Mouse (Mus musculus): Measurements from ENCODE around the gene Ucp2. TPM values are rescaled to one million over a fixed set of nuclear protein-coding genes. Genes with fewer than 3 reads are reported as not detected.
A peak's percentile ranks its signal among the peaks of the same experiment; 100 is the strongest.

Gene Ucp2
- polyA plus RNA-seq, 1 experiment from 2014 or later = 78.6 TPM

DNA sequence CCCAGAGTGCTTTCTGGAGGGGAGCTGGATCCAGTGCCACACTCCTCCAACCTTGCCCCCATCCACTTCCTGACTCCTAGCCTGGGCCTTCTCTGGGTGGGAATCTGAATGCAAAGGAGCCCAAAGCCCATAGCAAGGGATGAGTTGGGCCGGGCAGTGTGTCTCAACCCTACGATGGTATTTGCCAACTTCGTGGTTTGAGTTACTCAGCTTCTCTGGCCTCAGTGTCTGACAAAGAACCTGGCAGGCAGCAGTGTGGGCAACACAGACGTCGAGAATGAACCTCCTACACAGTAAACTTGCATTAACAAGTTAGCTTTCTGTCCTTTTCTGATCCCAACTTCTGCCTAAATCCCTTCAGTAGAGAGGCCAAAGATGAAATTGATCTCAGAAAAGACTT, 8.6 kb upstream of the Ucp2 start:
- Histone ChIP-seq H3K36me3 (no peaks in the 10 kb centered on the region), H3K9me3 (no peaks in the 10 kb centered on the region), H3K4me3 (no peak overlapping the region), H3K27me3 (no peaks in the 10 kb centered on the region), H3K9ac (no peak overlapping the region), H3K4me2 (no peak overlapping the region), H3K27ac (no peak overlapping the region), H3K4me1 (replicated peaks) (peaks cover 15% of the 10 kb centered on the region; the same call in 1 of the 2 replicates)
- WGBS = 90% methylated on average over 5 of the region's 5 CpGs
- ATAC-seq (ENCODE audit: low FRiP score) = no peak

DNA sequence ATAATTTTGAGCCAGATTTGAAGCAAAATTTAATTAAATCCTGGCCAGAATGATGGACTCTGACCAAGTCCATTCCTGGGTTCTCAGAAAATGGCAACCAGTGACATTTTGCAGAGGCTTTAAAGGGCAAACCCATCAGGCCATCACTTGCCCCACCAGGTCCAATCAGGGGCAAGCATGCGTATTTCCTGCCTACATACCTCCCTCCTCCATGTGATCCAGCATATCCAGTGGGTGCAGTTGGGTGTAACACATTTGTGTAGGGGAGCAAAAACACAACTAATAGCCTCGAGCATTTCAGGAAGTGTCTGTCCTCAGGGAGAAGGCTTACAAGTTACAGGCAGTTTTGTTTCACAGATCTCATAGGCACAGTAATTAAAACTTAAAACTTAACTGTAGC, 5.8 kb upstream of the Ucp2 start:
- H3K9ac ChIP-seq = no peak overlapping the region
- no peak overlapping the region for H3K27ac ChIP-seq
- H3K36me3 ChIP-seq = no peaks in the 10 kb centered on the region
- no peak for ATAC-seq (ENCODE audit: low FRiP score)
- H3K4me2 ChIP-seq = no peak overlapping the region
- H3K27me3 ChIP-seq = peaks cover 2% of the 10 kb centered on the region; the same call in 1 of the 2 replicates
- no peaks in the 10 kb centered on the region for H3K9me3 ChIP-seq
- 82% methylated on average over 2 of the region's 2 CpGs for WGBS
- no peak overlapping the region for H3K4me3 ChIP-seq
- H3K4me1 ChIP-seq (replicated peaks) = peaks cover 11% of the 10 kb centered on the region; the same call in 1 of the 2 replicates

DNA sequence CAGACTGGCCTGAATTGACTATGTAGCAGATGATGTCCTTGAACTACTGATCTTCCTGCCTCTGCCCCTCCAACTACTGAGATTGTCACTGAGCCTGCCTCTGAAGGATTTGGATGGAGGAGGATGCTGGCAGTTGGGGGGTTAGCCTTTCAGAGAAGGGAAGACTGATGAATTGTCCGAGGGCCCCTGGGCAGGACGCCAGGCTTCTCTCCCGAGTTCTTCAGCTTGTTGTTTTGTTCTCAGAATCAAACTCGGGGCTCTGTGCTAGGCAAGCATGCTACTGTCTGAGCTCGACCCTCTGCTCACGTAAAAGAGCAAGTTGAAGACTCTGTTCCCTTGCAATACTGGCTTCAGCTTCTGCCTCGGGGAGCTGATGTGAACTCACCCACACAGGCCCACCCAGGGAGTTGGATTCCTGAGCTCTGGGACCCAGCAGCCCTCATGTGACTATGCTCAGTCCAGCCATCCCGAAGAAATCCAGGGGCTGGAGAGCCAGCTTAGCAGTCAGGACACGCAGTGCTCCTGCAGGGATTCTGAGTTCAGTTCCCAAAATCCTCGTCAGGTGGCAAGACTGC, 4.6 kb upstream of the Ucp2 start:
- H3K27ac ChIP-seq = peak overlapping the region; percentile 60
- no peak overlapping the region for H3K9ac ChIP-seq
- H3K4me3 ChIP-seq = no peak overlapping the region
- ATAC-seq (ENCODE audit: low FRiP score) = peak; percentile 55
- H3K27me3 ChIP-seq = peaks cover 15% of the 10 kb centered on the region
- no peaks in the 10 kb centered on the region for H3K9me3 ChIP-seq
- no peak overlapping the region for H3K4me2 ChIP-seq
- H3K4me1 ChIP-seq (replicated peaks) = peaks cover 23% of the 10 kb centered on the region
- H3K36me3 ChIP-seq = no peaks in the 10 kb centered on the region
- WGBS = 23% methylated on average over 10 of the region's 10 CpGs

DNA sequence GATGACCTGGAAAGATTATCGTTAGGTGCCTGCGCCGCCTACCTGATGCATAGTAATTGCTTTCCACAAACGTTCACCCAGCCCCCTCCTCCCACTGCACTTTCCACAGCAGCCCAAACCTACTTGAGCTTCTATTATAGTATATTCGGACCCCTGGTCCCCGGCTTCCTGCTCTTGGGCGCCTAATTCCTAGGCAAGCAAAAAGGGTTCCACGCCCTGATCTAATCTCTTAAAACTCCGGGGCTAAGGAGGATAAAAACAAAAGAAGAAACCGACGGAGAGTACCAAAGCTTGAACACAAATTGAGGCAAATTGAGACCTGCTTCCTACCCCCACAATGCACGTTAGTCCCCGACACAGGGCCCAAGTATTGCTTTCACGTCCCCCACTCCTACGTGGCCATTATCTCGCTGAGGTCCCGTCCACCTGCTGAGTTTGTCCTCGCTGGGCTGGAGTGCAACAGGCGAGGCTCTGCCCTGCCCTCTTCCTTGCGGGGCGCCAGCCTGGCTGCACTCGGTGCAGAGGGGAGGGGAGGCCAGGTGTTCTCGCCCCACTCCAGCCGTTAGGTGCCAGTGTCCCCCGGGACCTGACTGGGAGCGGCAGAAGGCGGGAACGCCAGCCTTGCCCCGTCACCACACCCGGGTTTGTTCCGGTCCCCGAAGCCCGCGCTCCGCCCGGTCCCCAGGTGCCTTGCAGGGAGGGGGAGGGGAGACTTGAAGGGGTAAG, 583 bp upstream of the Ucp2 start:
- H3K9ac ChIP-seq = peak overlapping the region; percentile 66
- 4% methylated on average over 33 of the region's 36 CpGs for WGBS

DNA sequence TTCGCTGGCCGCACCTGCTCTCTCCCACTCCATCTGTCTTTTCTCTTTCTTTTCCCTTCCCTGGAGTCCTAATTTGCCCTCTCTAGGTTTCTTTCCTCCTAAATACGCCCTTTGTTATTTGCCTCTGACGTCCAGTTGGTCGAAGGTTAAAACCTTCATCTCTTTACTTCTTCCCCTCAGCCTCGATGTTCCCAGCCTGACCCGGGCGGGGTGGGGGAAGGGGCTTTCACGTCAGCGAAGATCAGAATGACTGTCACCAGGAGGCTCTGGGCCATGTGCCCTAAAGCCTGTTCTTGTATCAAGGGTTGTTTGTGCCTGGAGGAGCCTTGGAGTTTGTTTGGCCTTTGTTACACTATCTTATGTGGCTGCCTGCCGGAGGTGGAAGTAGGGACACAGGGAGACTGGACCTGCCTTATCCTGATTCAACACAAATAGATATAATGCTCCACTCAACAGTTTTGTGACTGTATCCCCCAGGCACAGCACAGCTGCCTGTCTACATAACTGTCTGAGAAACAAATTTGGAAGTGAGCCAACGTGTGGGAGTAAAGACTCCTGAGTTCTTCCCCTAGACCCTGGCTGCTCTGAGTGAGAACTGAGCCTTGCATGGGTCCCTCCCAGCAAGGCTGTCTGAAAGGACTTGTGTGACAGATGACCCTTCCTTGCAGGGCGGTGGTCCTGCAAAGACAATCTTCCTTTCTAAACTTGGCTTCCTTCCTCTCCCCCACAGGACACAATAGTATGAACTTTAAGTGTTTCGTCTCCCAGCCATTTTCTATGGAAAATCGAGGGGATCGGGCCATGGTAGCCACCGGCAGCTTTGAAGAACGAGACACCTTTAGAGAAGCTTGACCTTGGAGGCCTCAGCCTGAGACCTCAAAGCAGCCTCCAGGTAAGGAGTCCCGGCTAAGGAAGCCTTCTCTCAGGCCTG, 612 bp downstream of the Ucp2 start:
- Histone ChIP-seq H3K9ac (peak overlapping the region; percentile 66), H3K36me3 (peaks cover 8% of the 10 kb centered on the region), H3K4me3 (peak overlapping the region; percentile 40), H3K27ac (peak overlapping the region; percentile 31), H3K4me1 (replicated peaks) (peaks cover 48% of the 10 kb centered on the region), H3K9me3 (no peaks in the 10 kb centered on the region), H3K27me3 (peaks cover 18% of the 10 kb centered on the region), H3K4me2 (peak overlapping the region; percentile 70)
- ATAC-seq (ENCODE audit: low FRiP score) = no peak
- 37% methylated on average over 19 of the region's 19 CpGs for WGBS

More for the DNA sequence above, 583 bp upstream of the Ucp2 start:
- no peak for ATAC-seq (ENCODE audit: low FRiP score)
- peak overlapping the region; percentile 70 for H3K4me2 ChIP-seq
- H3K27me3 ChIP-seq = peaks cover 18% of the 10 kb centered on the region
- no peak overlapping the region for H3K27ac ChIP-seq
- H3K36me3 ChIP-seq = peaks cover 5% of the 10 kb centered on the region; the same call in 1 of the 2 replicates
- no peaks in the 10 kb centered on the region for H3K9me3 ChIP-seq
- H3K4me1 ChIP-seq (replicated peaks) = peaks cover 54% of the 10 kb centered on the region
- H3K4me3 ChIP-seq = peak overlapping the region; percentile 40

DNA sequence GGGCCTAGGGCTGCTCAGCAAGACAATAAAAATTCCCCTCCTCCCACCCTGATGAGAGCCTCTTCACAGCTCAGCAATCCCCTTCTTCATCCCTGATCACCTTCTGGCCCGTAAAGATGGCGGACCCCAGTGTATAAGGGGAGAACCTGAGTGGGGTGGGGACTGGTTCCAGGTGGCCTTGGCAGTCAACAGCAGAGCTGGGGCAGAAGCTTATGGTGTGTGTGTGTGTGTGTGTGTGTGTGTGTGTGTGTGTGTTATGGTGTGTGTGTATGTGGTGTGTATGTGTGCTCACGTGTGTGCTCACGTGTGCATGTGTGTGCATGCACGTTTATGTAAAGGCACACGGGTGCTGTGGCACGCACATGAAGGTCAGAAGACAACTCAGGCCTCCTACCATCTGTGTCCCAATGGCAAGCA, 1.3 kb downstream of the Ucp2 start:
- peaks cover 46% of the 10 kb centered on the region for H3K4me1 ChIP-seq (replicated peaks)
- WGBS = 92% methylated on average over 7 of the region's 7 CpGs
- H3K27ac ChIP-seq = 0 out of 2 replicates have a peak overlapping the region, but pooled peaks have one; percentile 31
- H3K36me3 ChIP-seq = peaks cover 8% of the 10 kb centered on the region
- peak overlapping the region; percentile 70 for H3K4me2 ChIP-seq
- H3K27me3 ChIP-seq = peaks cover 18% of the 10 kb centered on the region
- H3K9ac ChIP-seq = no peak overlapping the region
- H3K9me3 ChIP-seq = no peaks in the 10 kb centered on the region
- ATAC-seq (ENCODE audit: low FRiP score) = no peak
- peak overlapping the region; percentile 40 for H3K4me3 ChIP-seq

DNA sequence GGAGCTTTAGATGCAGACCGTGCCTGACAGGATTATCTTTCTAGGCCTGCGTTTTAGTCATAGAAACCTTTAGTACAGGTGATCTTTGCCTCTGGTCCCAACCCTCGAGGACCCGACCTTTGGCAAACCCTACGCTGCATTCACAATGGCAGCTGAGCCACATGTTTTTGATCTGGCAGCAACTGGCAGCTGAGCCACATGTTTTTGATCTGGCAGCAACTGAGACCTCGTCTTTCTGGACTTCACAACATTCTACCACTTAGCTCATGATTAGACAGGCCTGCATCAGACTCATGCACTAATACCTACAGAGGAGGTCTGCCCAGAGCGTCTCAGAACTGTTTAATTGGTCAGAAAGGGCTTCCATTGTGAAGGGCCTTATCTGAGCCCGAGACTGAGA, 1.9 kb downstream of the Ucp2 start:
- peak overlapping the region; percentile 87 for H3K27ac ChIP-seq
- H3K4me1 ChIP-seq (replicated peaks) = peaks cover 46% of the 10 kb centered on the region
- peaks cover 8% of the 10 kb centered on the region for H3K36me3 ChIP-seq
- 49% methylated on average over 8 of the region's 8 CpGs for WGBS
- H3K27me3 ChIP-seq = peaks cover 18% of the 10 kb centered on the region
- H3K4me2 ChIP-seq = peak overlapping the region; percentile 70
- 0 out of 2 replicates have a peak overlapping the region, but pooled peaks have one; percentile 13 for H3K9ac ChIP-seq
- no peak for ATAC-seq (ENCODE audit: low FRiP score)
- H3K4me3 ChIP-seq = no peak overlapping the region
- no peaks in the 10 kb centered on the region for H3K9me3 ChIP-seq

DNA sequence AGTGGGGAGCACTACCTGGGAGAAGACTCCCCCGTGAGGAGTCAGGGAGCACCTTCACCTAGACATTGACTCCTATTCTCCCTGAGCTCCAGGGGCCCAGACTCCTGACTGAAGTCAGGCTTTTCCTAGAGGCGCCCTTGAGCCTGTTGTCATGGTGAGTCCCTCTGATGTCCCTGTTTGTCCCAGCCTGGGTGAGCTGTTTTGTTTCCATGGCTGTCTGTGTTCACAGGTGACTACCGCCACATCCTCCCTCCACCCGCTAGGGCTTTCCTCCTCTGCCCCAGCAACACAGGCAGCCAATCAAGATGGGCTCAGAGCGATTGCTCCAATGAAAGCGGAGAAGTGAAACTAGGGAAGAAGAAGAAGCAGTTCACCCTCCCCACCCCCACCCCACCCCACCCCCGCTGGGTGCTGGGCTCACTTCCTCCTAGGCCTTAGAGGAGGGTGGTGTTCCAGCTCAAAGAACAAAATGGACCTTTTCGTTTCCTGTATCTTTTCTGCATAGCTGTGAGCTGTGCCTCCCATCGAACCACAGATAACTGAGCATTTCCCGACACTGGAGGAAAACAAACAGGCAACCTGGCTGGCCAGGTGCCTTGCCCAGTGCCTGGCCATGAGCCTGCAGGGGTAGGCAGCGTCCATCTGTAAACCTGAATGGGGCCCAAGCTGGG, 2.6 kb downstream of the Ucp2 start:
- Histone ChIP-seq H3K9me3 (no peaks in the 10 kb centered on the region), H3K4me2 (peak overlapping the region; percentile 70), H3K27me3 (peaks cover 18% of the 10 kb centered on the region), H3K4me1 (replicated peaks) (peaks cover 46% of the 10 kb centered on the region), H3K9ac (0 out of 2 replicates have a peak overlapping the region, but pooled peaks have one; percentile 29), H3K36me3 (peaks cover 8% of the 10 kb centered on the region), H3K27ac (peak overlapping the region; percentile 87), H3K4me3 (no peak overlapping the region)
- ATAC-seq (ENCODE audit: low FRiP score) = peak; percentile 75
- WGBS = 30% methylated on average over 11 of the region's 11 CpGs

DNA sequence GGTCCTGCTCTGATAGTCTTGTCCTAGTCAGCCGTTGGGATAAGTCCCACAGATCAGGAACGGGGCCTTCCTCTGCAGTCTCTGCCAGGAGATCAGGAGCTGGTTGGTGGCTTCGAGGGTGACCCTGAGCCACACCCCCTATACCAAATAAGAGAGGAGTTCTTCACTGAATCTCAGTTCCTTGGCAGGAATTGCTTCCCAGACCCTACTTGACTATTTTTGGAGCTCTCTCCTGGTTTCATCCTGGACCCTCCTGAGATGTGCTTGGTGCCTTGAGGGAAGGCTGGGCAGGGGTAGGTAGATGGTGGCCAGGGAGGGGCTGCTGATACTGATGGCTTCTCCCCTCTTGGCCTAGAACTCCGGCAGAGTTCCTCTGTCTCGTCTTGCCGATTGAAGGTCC, 3.2 kb downstream of the Ucp2 start:
- peaks cover 8% of the 10 kb centered on the region for H3K36me3 ChIP-seq
- 0 out of 2 replicates have a peak overlapping the region, but pooled peaks have one; percentile 29 for H3K9ac ChIP-seq
- no peak for ATAC-seq (ENCODE audit: low FRiP score)
- no peak overlapping the region for H3K4me3 ChIP-seq
- H3K9me3 ChIP-seq = no peaks in the 10 kb centered on the region
- H3K27me3 ChIP-seq = peaks cover 18% of the 10 kb centered on the region
- peak overlapping the region; percentile 70; the same call in 1 of the 2 replicates for H3K4me2 ChIP-seq
- 83% methylated on average over 6 of the region's 6 CpGs for WGBS
- peaks cover 46% of the 10 kb centered on the region for H3K4me1 ChIP-seq (replicated peaks)
- peak overlapping the region; percentile 87 for H3K27ac ChIP-seq

DNA sequence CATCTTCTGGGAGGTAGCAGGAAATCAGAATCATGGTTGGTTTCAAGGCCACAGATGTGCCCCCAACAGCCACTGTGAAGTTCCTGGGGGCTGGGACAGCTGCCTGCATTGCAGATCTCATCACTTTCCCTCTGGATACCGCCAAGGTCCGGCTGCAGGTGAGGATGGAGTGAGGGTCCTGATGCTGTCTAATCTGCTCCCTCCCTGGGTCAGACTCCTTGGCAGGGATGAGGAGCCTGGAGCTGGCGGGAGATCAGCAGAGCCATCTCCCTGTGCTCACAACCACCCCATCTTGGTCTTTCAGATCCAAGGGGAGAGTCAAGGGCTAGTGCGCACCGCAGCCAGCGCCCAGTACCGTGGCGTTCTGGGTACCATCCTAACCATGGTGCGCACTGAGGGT, 3.7 kb downstream of the Ucp2 start:
- WGBS = over 99% methylated on average over 9 of the region's 9 CpGs
- Histone ChIP-seq H3K9me3 (no peaks in the 10 kb centered on the region), H3K27me3 (peaks cover 18% of the 10 kb centered on the region), H3K36me3 (peaks cover 8% of the 10 kb centered on the region), H3K27ac (peak overlapping the region; percentile 87; the same call in 1 of the 2 replicates), H3K4me1 (replicated peaks) (peaks cover 46% of the 10 kb centered on the region), H3K4me2 (no peak overlapping the region), H3K4me3 (no peak overlapping the region), H3K9ac (no peak overlapping the region)
- no peak for ATAC-seq (ENCODE audit: low FRiP score)

DNA sequence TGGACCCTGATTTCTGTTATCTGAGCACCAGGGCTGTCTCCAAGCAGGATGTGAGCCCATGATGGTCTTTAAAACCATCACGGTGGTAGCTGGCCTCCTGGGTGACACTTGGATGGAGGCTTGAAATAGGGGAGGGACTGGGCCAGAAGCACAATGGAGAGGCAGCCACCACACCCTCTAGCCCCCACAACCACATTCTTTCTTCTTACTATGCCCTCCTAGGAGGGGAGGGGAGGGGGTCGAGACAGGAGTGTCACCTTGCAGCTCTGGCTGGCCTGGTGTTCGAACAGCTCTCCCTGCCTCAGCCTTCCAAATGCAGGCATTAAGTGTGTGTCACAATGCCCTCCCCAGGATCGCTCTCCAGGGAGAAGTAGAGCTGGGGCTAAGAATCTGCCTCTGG, 4.3 kb downstream of the Ucp2 start:
- Histone ChIP-seq H3K4me1 (replicated peaks) (peaks cover 46% of the 10 kb centered on the region), H3K4me3 (no peak overlapping the region), H3K9me3 (no peaks in the 10 kb centered on the region), H3K36me3 (peaks cover 8% of the 10 kb centered on the region), H3K4me2 (no peak overlapping the region), H3K27ac (no peak overlapping the region), H3K27me3 (peaks cover 15% of the 10 kb centered on the region), H3K9ac (no peak overlapping the region)
- ATAC-seq (ENCODE audit: low FRiP score) = no peak
- WGBS = 81% methylated on average over 4 of the region's 4 CpGs

All from hindbrain, embryonic 13.5 days (tissue).